Mouse (Mus musculus) heart, adult 2 months (tissue): ENCODE results near the gene Hdac10. TPM values are rescaled to one million over a fixed set of nuclear protein-coding genes. Genes with fewer than 3 reads are reported as not detected.
A peak's percentile ranks its signal among the peaks of the same experiment; 100 is the strongest.

Experiments
- DNase-seq, 2 experiments: peaks; one replicate each; pipeline ENCODE4 v3.0.0; 2021
- H3K27ac ChIP-seq: fragments of 200-600 bp; 2 replicates; pipeline ENCODE4 v1.8.1; 2022
- H3K27me3 ChIP-seq: fragments of 200-500 bp; 2 replicates; pipeline ENCODE4 v1.6.1; 2012; ENCODE audit warnings: mild to moderate bottlenecking, low read length, inconsistent platforms, mixed read lengths; ENCODE audit not compliant: control insufficient read depth, insufficient read depth
- H3K36me3 ChIP-seq: fragments of 200-500 bp; 2 replicates; pipeline ENCODE4 v1.6.1; 2012; ENCODE audit warnings: low read length, inconsistent platforms; ENCODE audit not compliant: control insufficient read depth, insufficient read depth
- H3K4me1 ChIP-seq: fragments of 200-500 bp; 2 replicates; pipeline ENCODE4 v1.6.1; 2011; ENCODE audit warnings: low read length; ENCODE audit not compliant: control insufficient read depth, insufficient read depth
- H3K4me3 ChIP-seq: fragments of 200-600 bp; 2 replicates; pipeline ENCODE4 v1.8.1; 2022
- H3K79me2 ChIP-seq: fragments of 200-500 bp; replicated peaks from 2 replicates; pipeline ENCODE4 v1.6.1; 2012; ENCODE audit warnings: mild to moderate bottlenecking, inconsistent platforms, low read length, moderate library complexity, mixed read lengths; ENCODE audit not compliant: control insufficient read depth, insufficient read depth
- H3K9ac ChIP-seq: fragments of 200-500 bp; 2 replicates; pipeline ENCODE4 v1.6.1; 2012; ENCODE audit warnings: low read depth, mild to moderate bottlenecking, control low read depth, inconsistent platforms, low read length, mixed read lengths
- CTCF ChIP-seq: fragments of 200-600 bp; IDR thresholded peaks from 2 replicates; pipeline ENCODE4 v1.8.1; 2022; ENCODE audit warnings: antibody characterized with exemption, mild to moderate bottlenecking, moderate library complexity
- EP300 ChIP-seq: fragments of 200-500 bp; IDR thresholded peaks from 2 replicates; pipeline ENCODE4 v1.6.1; 2011; ENCODE audit warnings: low read depth, low read length, control low read depth; ENCODE audit not compliant: insufficient read depth
- POLR2A ChIP-seq: fragments of 200-500 bp; IDR thresholded peaks from 2 replicates; pipeline ENCODE4 v1.6.1; 2011; ENCODE audit warnings: mild to moderate bottlenecking, low read depth, low read length, control low read depth; ENCODE audit not compliant: insufficient read depth
- WGBS: fragments of 180-500 bp; shearing (Covaris S2); methylation state at CpG from one replicate; pipeline ENCODE4 v1.1.7; 2018; 5-methylcytosine and 5-hydroxymethylcytosine counted together
- intact Hi-C: fragments of 180-260 bp; cut with DNase I; formaldehyde crosslinking; loops from one replicate; pipeline ENCODE4 v1.15.1; 2025
- polyA plus RNA-seq: library from polyadenylated mRNA; depleted of rRNA; stranded (reverse); fragments of >200 nt; gene quantifications from 2 replicates; pipeline ENCODE4 v1.2.3, GENCODE M21; 2012
- total RNA-seq, 2 experiments: library from RNA; stranded (reverse); gene quantifications; 2 replicates each; pipeline ENCODE4 v1.2.3; 2021

The Hdac10 gene
- total and polyA plus RNA-seq, 3 experiments, result 6.3 to 19.5 (median 7.6) TPM

- no peak overlapping the region; the same call in 1 of the 2 replicates for H3K9ac ChIP-seq
- no peak for DNase-seq
- no peak for TF ChIP-seq EP300
- TF ChIP-seq POLR2A, result no peak
- no peak for TF ChIP-seq CTCF
- H3K36me3 ChIP-seq, result no peaks in the 10 kb centered on the region; the same call in 1 of the 2 replicates
- peak overlapping the region; percentile 86 for H3K27ac ChIP-seq
- no peak overlapping the region; the same call in 1 of the 2 replicates for H3K4me3 ChIP-seq
- H3K79me2 ChIP-seq, result no peaks in the 10 kb centered on the region
- intact Hi-C loops, result loop anchor here (1.0 kb wide), 1 partner anchor 10 kb away; no protein-coding TSS in a partner anchor
- no peaks in the 10 kb centered on the region for H3K27me3 ChIP-seq
- H3K4me1 ChIP-seq, result peaks cover 10% of the 10 kb centered on the region
- 42% methylated on average over 10 of the region's 10 CpGs for WGBS
Observed at GRCm38 (mm10) chr15:89168922-89169321, 40.4 kb upstream of the Hdac10 start.

GRCm38 (mm10) chr15:89165478-89165877 is 37.0 kb upstream of the Hdac10 start:
- WGBS, result 91% methylated on average over 12 of the region's 12 CpGs
- H3K36me3 ChIP-seq, result no peaks in the 10 kb centered on the region; the same call in 1 of the 2 replicates
- TF ChIP-seq CTCF (no peak), EP300 (no peak)
- peaks cover 9% of the 10 kb centered on the region for H3K4me1 ChIP-seq
- no peaks in the 10 kb centered on the region for H3K27me3 ChIP-seq
- H3K79me2 ChIP-seq, result no peaks in the 10 kb centered on the region
- H3K4me3 ChIP-seq, result no peak overlapping the region
- intact Hi-C loops, result no loop called here
- H3K9ac ChIP-seq, result no peak overlapping the region
- DNase-seq, result no peak
- H3K27ac ChIP-seq, result no peak overlapping the region

- intact Hi-C loops, result no loop called here
Observed at GRCm38 (mm10) chr15:89161397-89161796, 32.9 kb upstream of the Hdac10 start.

GRCm38 (mm10) chr15:89158516-89158915 is 30.0 kb upstream of the Hdac10 start:
- TF ChIP-seq POLR2A (no peak), CTCF (no peak), EP300 (no peak)
- H3K9ac ChIP-seq, result no peak overlapping the region
- WGBS, result 95% methylated on average over 16 of the region's 16 CpGs
- no peaks in the 10 kb centered on the region for H3K36me3 ChIP-seq
- no peak overlapping the region for H3K4me3 ChIP-seq
- H3K79me2 ChIP-seq, result no peaks in the 10 kb centered on the region
- no peaks in the 10 kb centered on the region for H3K4me1 ChIP-seq
- H3K27ac ChIP-seq, result no peak overlapping the region
- DNase-seq, result no peak
- intact Hi-C loops, result loop anchor here (2.0 to 5.0 kb wide), 3 partner anchors 36 to 52 kb away; partner anchors contain the start of genes Dennd6b, Ppp6r2 and Tubgcp6
- H3K27me3 ChIP-seq, result no peaks in the 10 kb centered on the region

More at GRCm38 (mm10) chr15:89161397-89161796, 32.9 kb upstream of the Hdac10 start:
- no peak for TF ChIP-seq EP300
- DNase-seq, result no peak
- Histone ChIP-seq H3K36me3 (no peaks in the 10 kb centered on the region), H3K79me2 (no peaks in the 10 kb centered on the region), H3K9ac (no peak overlapping the region), H3K27ac (no peak overlapping the region), H3K4me3 (no peak overlapping the region), H3K27me3 (no peaks in the 10 kb centered on the region), H3K4me1 (no peaks in the 10 kb centered on the region)
- WGBS, result 89% methylated on average over 9 of the region's 9 CpGs

- WGBS, result 44% methylated on average over 7 of the region's 7 CpGs
- Histone ChIP-seq H3K27me3 (no peaks in the 10 kb centered on the region), H3K36me3 (no peaks in the 10 kb centered on the region), H3K27ac (no peak overlapping the region), H3K9ac (no peak overlapping the region), H3K79me2 (no peaks in the 10 kb centered on the region), H3K4me3 (no peak overlapping the region), H3K4me1 (no peaks in the 10 kb centered on the region)
- intact Hi-C loops, result loop anchor here (2.0 to 5.0 kb wide), 3 partner anchors 36 to 53 kb away; partner anchors contain the start of genes Dennd6b, Ppp6r2 and Tubgcp6
- DNase-seq, result peak; percentile 72 to 76
- TF ChIP-seq POLR2A (no peak), EP300 (peak; percentile 62; the same call in 1 of the 2 replicates), CTCF (peak; percentile 83)
Observed at GRCm38 (mm10) chr15:89157954-89158353, 29.5 kb upstream of the Hdac10 start.

- no peak for DNase-seq
- no peak overlapping the region for H3K27ac ChIP-seq
- H3K9ac ChIP-seq, result no peak overlapping the region
- H3K79me2 ChIP-seq, result no peaks in the 10 kb centered on the region
- no peaks in the 10 kb centered on the region for H3K36me3 ChIP-seq
- intact Hi-C loops, result no loop called here
- peaks cover 4% of the 10 kb centered on the region for H3K4me1 ChIP-seq
- H3K27me3 ChIP-seq, result no peaks in the 10 kb centered on the region
- H3K4me3 ChIP-seq, result no peak overlapping the region
- no peak for TF ChIP-seq CTCF
- no peak for TF ChIP-seq POLR2A
- no peak for TF ChIP-seq EP300
Observed at GRCm38 (mm10) chr15:89152312-89152711, 23.8 kb upstream of the Hdac10 start.
